Mouse (Mus musculus) v-Abl transformed pro-B cells (cell line): Measurements from ENCODE around the gene Hbs1l.

Experiments
- in situ Hi-C, 2 experiments: fragments of 400-800 bp; cut with MboI; formaldehyde crosslinking; loops; one replicate each; pipeline ENCODE4 v1.15.1; 2025; ENCODE audit not compliant: unreplicated experiment in 2 of 2

Gene Hbs1l

DNA sequence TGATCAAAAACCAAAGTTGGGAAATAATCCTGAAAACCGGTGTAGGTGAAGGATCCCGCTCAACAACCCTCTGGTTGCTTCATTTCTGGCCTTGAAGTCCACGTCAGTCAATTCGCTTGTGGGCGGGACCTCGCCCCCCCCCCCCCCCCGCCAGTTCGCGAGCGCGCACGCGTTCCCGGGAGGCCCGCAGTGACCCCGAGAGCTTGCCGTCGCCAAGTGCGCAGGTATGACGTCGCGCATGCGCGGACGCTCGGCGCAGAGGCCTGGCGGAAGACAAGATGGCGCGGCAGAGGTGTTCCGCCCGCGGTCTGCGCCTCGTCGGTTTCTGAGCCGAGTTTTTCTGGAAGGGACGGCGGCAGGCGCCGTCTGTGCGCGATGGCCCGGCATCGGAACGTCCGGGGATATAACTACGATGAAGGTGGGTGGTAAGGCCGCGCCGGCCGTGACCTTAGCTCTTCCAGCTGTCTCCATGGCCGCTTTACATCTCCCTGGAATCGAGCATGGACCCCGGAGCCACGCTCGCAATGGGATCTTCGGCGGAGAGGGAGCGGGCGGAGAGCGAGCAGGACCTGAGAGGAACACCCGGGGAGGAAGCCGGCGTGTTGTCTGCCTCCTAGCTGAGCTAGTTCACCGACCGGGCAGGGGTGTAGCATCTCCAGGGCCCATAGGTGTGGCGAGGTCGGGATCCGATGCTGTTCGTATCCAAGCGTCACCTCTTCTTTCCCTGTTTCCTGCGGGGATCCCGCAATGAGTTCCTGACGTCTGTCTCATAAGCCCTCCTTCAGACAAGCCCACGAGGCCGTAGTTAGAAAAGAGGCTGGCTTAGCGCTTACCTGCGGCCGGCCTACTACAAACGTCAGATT is at the start of gene Hbs1l:
Gene Hbs1l, plus strand, starts transcription at position 221 of the 863 bp plus-strand sequence.
- in situ Hi-C loops: no loop called here

- in situ Hi-C loops: no loop called here
These were observed 47.2 kb upstream of the Hbs1l start for GRCm38 (mm10) chr10:21248556-21248955.

- in situ Hi-C loops: no loop called here
These were observed 43.8 kb upstream of the Hbs1l start for GRCm38 (mm10) chr10:21251881-21252534.

- in situ Hi-C loops: no loop called here
These were observed 43.0 kb upstream of the Hbs1l start for GRCm38 (mm10) chr10:21252800-21253199.

- in situ Hi-C loops: no loop called here
These were observed 41.3 kb upstream of the Hbs1l start for GRCm38 (mm10) chr10:21254266-21255140.

- in situ Hi-C loops: no loop called here
These were observed 38.5 kb upstream of the Hbs1l start for GRCm38 (mm10) chr10:21257244-21257643.

GRCm38 (mm10) chr10:21259649-21260048 is 36.1 kb upstream of the Hbs1l start:
- in situ Hi-C loops: no loop called here

- in situ Hi-C loops: no loop called here
These were observed 30.6 kb upstream of the Hbs1l start for GRCm38 (mm10) chr10:21265188-21265587.

DNA sequence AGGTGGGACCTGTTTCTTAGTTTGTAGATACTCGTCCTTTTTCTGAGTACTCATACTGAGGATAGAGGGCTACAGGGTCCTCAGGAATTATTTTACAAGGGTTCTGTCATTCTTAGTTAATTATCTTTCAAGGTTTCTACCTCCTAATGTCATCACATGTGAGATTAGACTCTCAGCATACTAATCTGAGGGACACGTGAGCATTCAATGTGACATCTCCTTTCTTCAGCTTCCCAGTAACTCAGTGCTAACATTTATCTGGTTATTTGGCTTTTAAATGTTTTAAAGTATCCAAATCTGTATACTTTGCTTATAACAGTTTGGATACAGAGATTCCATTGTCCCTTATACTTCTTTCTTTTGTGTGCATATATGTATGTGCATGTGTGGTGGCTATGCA is 28.3 kb upstream of the Hbs1l start:
- in situ Hi-C loops: no loop called here

- in situ Hi-C loops: no loop called here
These were observed 26.9 kb upstream of the Hbs1l start for GRCm38 (mm10) chr10:21268786-21269410.

DNA sequence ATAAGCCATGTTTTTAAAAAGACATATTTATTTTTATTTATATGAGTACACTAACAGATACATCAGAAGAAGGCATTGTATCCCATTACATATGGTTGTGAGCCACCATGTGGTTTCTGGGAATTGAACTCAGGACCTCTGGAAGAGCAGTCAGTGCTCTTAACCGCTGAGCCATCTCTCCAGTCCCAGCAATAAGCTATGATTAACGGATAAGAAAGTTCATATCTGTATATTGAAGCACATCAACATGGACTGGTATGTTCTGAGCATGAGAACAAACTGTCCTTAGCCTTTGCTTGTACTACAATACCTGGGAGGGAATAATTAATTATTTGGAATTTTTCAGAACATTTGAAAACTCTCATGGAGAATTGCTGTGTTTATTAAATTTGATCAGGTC is 25.9 kb upstream of the Hbs1l start:
- in situ Hi-C loops: no loop called here

GRCm38 (mm10) chr10:21270905-21271304 is 24.9 kb upstream of the Hbs1l start:
- in situ Hi-C loops: no loop called here

DNA sequence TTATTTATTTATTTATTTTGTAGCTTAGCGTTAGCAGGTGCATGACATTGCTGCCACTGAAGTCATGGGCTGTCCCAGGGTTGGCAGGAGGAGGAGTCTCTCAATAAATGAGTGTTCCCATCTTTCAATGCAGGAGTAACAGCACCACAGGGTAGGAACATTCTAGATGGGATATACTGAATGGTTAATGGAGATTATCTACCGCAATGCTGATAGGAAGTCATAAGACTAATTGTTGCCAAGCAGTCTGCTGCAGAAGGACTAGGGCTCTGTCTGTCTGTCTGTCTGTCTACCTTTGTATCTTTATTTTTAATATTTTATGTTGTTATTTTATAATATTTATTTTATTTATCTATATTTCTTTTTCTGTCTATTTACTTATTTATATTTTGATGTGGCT is 24.5 kb upstream of the Hbs1l start:
- in situ Hi-C loops: no loop called here

DNA sequence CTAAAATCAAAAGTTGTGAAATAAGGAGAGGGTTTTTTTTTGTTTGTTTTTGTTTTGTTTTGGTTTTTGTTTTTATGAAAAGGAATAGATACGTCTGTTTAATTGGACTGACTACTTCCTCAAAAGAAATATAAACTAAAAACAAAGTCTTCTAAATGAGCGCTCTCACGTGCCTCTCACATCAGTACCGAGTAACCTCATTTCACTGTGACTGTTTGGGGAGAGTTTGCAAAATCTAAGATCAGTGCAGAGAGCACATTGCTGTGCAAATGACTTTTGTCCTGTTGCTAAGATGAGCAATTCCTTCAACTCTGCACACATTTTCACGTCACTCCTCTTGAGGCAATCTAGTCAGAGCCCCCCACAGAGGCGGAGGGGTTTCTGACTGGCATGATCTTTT is 24.0 kb upstream of the Hbs1l start:
- in situ Hi-C loops: no loop called here

- in situ Hi-C loops: loop anchor here (5.0 kb wide), 4 partner anchors 50 to 130 kb away; no protein-coding TSS in a partner anchor
These were observed 8.3 kb upstream of the Hbs1l start for GRCm38 (mm10) chr10:21287243-21288127.

- in situ Hi-C loops: no loop called here
These were observed 4.6 kb upstream of the Hbs1l start for GRCm38 (mm10) chr10:21291228-21291627.

DNA sequence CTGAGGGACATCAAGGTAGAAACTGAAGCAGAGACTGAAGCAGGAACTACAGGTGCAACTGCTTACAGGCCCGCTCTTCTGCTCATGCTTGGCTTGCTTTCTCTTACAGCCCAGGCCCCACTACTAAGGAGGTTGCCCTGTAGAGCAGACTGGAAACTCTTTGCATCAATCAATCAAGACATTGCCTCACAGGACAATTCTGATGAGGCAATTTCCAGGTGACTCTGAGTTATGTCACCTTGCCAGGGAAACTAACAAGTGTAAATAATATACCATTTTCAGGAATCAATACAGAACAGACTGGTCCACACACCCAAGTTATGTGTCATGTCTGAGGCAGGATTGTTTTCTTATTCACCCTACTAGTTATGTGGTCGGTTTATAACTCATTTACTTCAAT is 1.6 kb upstream of the Hbs1l start:
- in situ Hi-C loops: no loop called here

- in situ Hi-C loops: no loop called here
These were observed 401 bp upstream of the Hbs1l start for GRCm38 (mm10) chr10:21295397-21295758.

DNA sequence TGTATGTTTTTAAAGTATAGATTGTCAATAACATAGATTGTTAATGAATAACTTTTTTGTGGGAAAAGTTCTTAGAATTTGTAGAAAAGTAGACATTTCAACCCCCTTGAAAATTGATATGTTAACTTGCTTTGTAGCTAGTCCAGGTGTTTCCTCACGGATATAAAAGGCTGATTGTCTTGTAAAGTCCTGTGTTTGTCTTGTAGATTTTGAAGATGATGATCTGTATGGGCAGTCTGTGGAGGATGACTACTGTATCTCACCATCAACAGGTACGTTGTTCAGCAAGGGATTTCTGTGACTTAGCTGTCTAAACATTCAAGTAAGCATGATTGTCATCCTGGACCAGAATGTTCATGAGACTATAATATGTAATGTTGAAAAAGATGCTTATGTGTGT is 3.2 kb downstream of the Hbs1l start:
- in situ Hi-C loops: no loop called here

- in situ Hi-C loops: no loop called here
These were observed 6.0 kb downstream of the Hbs1l start for GRCm38 (mm10) chr10:21301822-21302221.
